Mouse (Mus musculus) liver, embryonic 13.5 days (tissue): ENCODE data around the gene Josd1. TPM values are rescaled to one million over a fixed set of nuclear protein-coding genes. Genes with fewer than 3 reads are reported as not detected.

Experiments
- ATAC-seq: fragments of 200-750 bp; cut with Nextera tagmentation; 2 replicates; pipeline ENCODE4 v1.8.0; 2017; ENCODE audit warnings: low read depth, mild to moderate bottlenecking, moderate number of reproducible peaks, moderate library complexity
- DNase-seq: peaks from one replicate; pipeline ENCODE4 v3.0.0; 2022
- H3K27ac ChIP-seq: fragments of 300-500 bp; sonication (generic); 2 replicates; pipeline ENCODE4 v1.5.1; 2015; ENCODE audit warnings: moderate library complexity, mild to moderate bottlenecking, inconsistent platforms
- H3K27me3 ChIP-seq: fragments of 300-500 bp; sonication (generic); 2 replicates; pipeline ENCODE4 v1.6.1; 2015; ENCODE audit warnings: mild to moderate bottlenecking, inconsistent platforms
- H3K36me3 ChIP-seq: fragments of 300-500 bp; sonication (generic); 2 replicates; pipeline ENCODE4 v1.6.1; 2015; ENCODE audit warnings: mild to moderate bottlenecking, inconsistent platforms
- H3K4me1 ChIP-seq: fragments of 300-500 bp; sonication (generic); replicated peaks from 2 replicates; pipeline ENCODE4 v1.6.1; 2015; ENCODE audit warnings: inconsistent platforms
- H3K4me2 ChIP-seq: fragments of 300-500 bp; sonication (generic); 2 replicates; pipeline ENCODE4 v1.6.1; 2015; ENCODE audit warnings: inconsistent platforms, mild to moderate bottlenecking, moderate library complexity
- H3K4me3 ChIP-seq: fragments of 300-500 bp; sonication (generic); replicated peaks from 2 replicates; pipeline ENCODE4 v1.5.1; 2015; ENCODE audit warnings: mild to moderate bottlenecking, inconsistent platforms
- H3K9ac ChIP-seq: fragments of 300-500 bp; sonication (generic); 2 replicates; pipeline ENCODE4 v1.6.1; 2015; ENCODE audit warnings: mild to moderate bottlenecking, inconsistent platforms
- H3K9me3 ChIP-seq: fragments of 300-500 bp; sonication (generic); replicated peaks from 2 replicates; pipeline ENCODE4 v1.6.1; 2016; ENCODE audit warnings: inconsistent platforms
- WGBS: fragments of 180-500 bp; shearing (Covaris S2); methylation state at CpG from one replicate; pipeline ENCODE4 v1.1.7; 2015; ENCODE audit not compliant: insufficient replicate concordance; 5-methylcytosine and 5-hydroxymethylcytosine counted together
- polyA plus RNA-seq: library from polyadenylated mRNA; unstranded; fragments of >200 nt; fragmentation: Nextera tagmentation; extraction: Ambion mirVana; gene quantifications from 2 replicates; pipeline ENCODE4 v1.2.1, GENCODE M21; 2015

Josd1 gene
- 20.0 and 21.6 TPM in 2 replicates for polyA plus RNA-seq

- H3K9ac ChIP-seq = peak within 1 kb of the TSS; percentile 99
- WGBS = under 1% methylated on average over 72 of the region's 72 CpGs
- no peaks in the 10 kb centered on the region; the same call in 1 of the 2 replicates for H3K36me3 ChIP-seq
Measured at GRCm38 (mm10) chr15:79687646-79688267, at the start of gene Josd1. Gene Josd1, minus strand, starts transcription at chr15:79687919.

DNA sequence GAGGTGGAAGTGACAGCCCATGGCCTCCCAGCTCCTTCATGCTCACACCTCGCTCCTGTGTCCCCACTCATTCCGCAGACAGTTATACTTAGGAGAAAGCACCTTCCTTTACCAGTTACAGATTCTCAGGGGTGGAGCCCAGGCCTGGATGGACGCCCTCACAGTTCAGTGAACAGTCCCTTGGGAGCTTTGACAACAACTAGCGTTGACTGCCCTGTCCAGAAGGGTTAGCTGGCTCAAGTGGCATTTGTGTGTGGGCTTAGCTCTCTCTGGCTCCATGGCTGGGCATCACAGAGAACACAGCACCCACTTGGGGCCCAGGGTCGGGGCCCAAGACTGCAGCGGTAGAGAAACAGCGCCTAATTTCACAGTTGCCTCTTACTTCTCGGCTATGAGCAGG, 46.6 kb upstream of the Josd1 start:
- Histone ChIP-seq H3K4me2 (no peak overlapping the region), H3K9ac (no peak overlapping the region), H3K9me3 (no peaks in the 10 kb centered on the region), H3K4me3 (no peak overlapping the region), H3K4me1 (peaks cover 4% of the 10 kb centered on the region; the same call in 1 of the 2 replicates), H3K36me3 (peaks cover 60% of the 10 kb centered on the region), H3K27me3 (no peaks in the 10 kb centered on the region), H3K27ac (no peak overlapping the region)
- DNase-seq = no peak
- no peak for ATAC-seq
- WGBS = 79% methylated on average over 8 of the region's 8 CpGs

More at GRCm38 (mm10) chr15:79687646-79688267, at the start of gene Josd1:
- peak; percentile 96 for DNase-seq
- peak within 1 kb of the TSS; percentile 87 for H3K4me2 ChIP-seq
- H3K27ac ChIP-seq = peak within 1 kb of the TSS; percentile 97
- H3K4me3 ChIP-seq = peak within 1 kb of the TSS; percentile 91
- no peaks in the 10 kb centered on the region for H3K27me3 ChIP-seq
- peak; percentile 70 for ATAC-seq
- no peaks in the 10 kb centered on the region for H3K9me3 ChIP-seq
- peaks cover 74% of the 10 kb centered on the region for H3K4me1 ChIP-seq

GRCm38 (mm10) chr15:79733640-79734039, 45.9 kb upstream of the Josd1 start:
- Histone ChIP-seq H3K27me3 (no peaks in the 10 kb centered on the region), H3K9me3 (no peaks in the 10 kb centered on the region), H3K4me1 (peaks cover 2% of the 10 kb centered on the region; the same call in 1 of the 2 replicates), H3K4me3 (no peak overlapping the region), H3K27ac (no peak overlapping the region), H3K9ac (no peak overlapping the region), H3K36me3 (peaks cover 62% of the 10 kb centered on the region), H3K4me2 (no peak overlapping the region)
- no peak for ATAC-seq
- DNase-seq = no peak
- 56% methylated on average over 4 of the region's 4 CpGs for WGBS

DNA sequence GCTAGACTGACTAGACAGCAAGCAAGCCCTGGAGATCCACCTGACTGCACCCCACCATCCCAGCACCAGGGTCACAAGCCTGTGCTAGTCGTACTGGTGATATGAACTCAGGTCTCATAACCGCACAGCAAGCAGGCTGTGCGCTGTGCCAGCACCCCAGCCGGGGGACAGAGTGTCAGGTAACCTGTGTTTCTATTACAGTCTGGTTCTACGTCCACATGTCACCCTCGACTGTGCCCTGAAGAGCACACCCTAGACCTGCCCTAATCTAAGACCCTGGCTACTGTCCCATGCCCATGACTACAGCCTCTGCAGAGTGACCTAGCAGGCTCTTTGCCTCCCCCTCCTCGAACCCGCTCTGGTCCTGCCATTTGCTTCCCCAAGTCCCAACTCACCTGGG, 45.5 kb upstream of the Josd1 start:
- H3K4me1 ChIP-seq = peaks cover 2% of the 10 kb centered on the region; the same call in 1 of the 2 replicates
- peaks cover 62% of the 10 kb centered on the region for H3K36me3 ChIP-seq
- no peak for DNase-seq
- no peak overlapping the region for H3K27ac ChIP-seq
- H3K4me2 ChIP-seq = no peak overlapping the region
- H3K27me3 ChIP-seq = no peaks in the 10 kb centered on the region
- no peaks in the 10 kb centered on the region for H3K9me3 ChIP-seq
- ATAC-seq = no peak
- WGBS = 88% methylated on average over 8 of the region's 8 CpGs
- no peak overlapping the region for H3K9ac ChIP-seq
- H3K4me3 ChIP-seq = no peak overlapping the region

- Histone ChIP-seq H3K27me3 (no peaks in the 10 kb centered on the region), H3K9ac (no peak overlapping the region), H3K4me2 (no peak overlapping the region), H3K27ac (no peak overlapping the region), H3K4me3 (no peak overlapping the region), H3K9me3 (no peaks in the 10 kb centered on the region), H3K4me1 (peaks cover 2% of the 10 kb centered on the region; the same call in 1 of the 2 replicates), H3K36me3 (peaks cover 62% of the 10 kb centered on the region)
- DNase-seq = no peak
- 84% methylated on average over 7 of the region's 7 CpGs for WGBS
- ATAC-seq = no peak
Measured at GRCm38 (mm10) chr15:79731554-79731953, 43.8 kb upstream of the Josd1 start.

DNA sequence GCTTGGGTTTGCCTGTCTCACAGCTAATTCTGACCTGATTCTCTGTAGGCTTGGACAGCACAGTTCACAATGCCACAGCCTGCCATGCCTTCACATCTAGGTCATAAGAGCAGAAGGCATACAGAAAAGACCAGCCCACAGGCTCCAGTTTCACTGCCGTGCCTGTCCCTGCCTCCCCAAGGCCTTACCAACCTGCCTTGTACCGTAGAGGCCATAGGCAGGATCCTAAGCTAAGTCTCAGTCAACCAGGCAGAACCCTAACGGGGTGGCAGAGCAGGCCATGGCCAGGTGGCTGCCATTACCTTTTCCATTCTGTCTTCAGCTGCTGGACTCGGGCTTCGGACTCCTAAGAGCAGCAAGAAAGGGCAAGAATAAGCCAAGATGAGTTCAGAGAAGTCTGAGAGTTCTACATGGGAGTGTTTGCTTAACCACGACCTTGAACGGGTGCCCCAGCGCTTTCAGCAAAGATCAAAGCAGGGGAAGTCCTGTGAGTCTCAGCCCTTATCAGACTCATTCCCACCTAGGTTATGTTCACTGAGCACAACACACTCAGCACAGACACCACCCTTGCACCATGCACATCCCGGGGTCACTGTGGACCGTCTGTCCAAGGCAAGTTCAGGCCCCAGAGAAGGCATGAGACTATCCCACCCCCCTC, 41.1 kb upstream of the Josd1 start:
- no peak overlapping the region for H3K27ac ChIP-seq

GRCm38 (mm10) chr15:79728311-79728710, 40.6 kb upstream of the Josd1 start:
- DNase-seq (no peak), ATAC-seq (no peak)
- Histone ChIP-seq H3K9ac (no peak overlapping the region), H3K27ac (no peak overlapping the region), H3K9me3 (no peaks in the 10 kb centered on the region), H3K27me3 (no peaks in the 10 kb centered on the region), H3K4me3 (no peak overlapping the region), H3K4me1 (peaks cover 2% of the 10 kb centered on the region; the same call in 1 of the 2 replicates), H3K4me2 (no peak overlapping the region), H3K36me3 (peaks cover 64% of the 10 kb centered on the region)
- 82% methylated on average over 5 of the region's 5 CpGs for WGBS

More for the DNA sequence above, 41.1 kb upstream of the Josd1 start:
- Histone ChIP-seq H3K36me3 (peaks cover 67% of the 10 kb centered on the region), H3K9me3 (no peaks in the 10 kb centered on the region), H3K4me3 (no peak overlapping the region), H3K4me2 (no peak overlapping the region), H3K4me1 (peaks cover 2% of the 10 kb centered on the region; the same call in 1 of the 2 replicates), H3K9ac (no peak overlapping the region), H3K27me3 (no peaks in the 10 kb centered on the region)
- ATAC-seq (no peak), DNase-seq (no peak)
- WGBS = 70% methylated on average over 10 of the region's 10 CpGs

DNA sequence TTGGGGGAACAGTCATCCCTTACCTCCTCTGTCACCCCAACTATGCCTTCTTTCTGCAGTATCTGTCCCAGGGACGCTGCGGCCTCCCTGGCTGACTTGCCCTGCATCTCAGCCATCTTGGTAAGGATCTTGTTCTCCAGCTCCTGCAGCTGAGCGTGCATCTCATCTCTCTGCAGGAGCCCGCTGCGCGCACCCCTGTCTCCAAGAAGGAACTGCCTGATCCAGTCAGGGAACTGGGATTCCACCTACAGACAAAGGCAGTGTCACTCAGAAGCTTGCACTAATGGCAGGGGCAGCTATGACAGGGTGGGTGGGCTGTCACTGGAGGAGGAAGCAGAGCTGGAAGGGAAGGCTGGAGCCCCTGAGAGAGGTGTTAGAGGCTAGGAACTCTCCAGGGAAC, 40.1 kb upstream of the Josd1 start:
- Histone ChIP-seq H3K4me1 (peaks cover 2% of the 10 kb centered on the region; the same call in 1 of the 2 replicates), H3K4me3 (no peak overlapping the region), H3K9me3 (no peaks in the 10 kb centered on the region), H3K36me3 (peaks cover 59% of the 10 kb centered on the region), H3K9ac (no peak overlapping the region), H3K4me2 (no peak overlapping the region), H3K27ac (no peak overlapping the region), H3K27me3 (no peaks in the 10 kb centered on the region)
- 91% methylated on average over 6 of the region's 6 CpGs for WGBS
- DNase-seq (no peak), ATAC-seq (no peak)

DNA sequence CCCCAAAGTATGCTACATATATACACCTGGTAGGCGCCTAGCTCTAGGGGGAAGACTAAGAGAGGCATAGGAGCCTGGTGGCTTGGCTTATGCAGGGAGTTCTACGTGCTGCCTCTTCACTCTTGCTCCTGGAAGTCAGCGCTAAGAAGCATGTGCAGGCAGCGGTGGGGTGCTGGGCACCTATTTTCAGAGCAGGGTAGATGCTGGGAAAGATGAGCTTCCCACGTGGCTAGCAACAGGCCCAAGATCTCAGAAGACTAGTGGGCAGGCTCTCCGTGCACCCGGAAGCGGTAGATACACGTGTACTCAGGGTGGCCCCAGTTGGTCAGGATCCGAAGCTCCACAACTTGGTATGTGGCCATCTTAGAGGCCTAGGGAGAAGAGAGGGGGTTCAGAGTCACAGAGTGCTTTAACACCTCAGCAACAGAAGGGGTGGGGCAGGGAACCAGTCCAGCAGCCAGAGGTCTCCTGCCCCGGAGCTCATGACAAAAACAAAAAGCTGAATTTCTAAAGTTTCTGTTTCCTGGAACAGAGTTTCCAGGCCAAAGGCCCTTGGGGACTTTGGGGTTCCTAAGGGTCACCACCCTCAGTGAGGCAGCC, 37.6 kb upstream of the Josd1 start:
- DNase-seq (no peak), ATAC-seq (no peak)
- Histone ChIP-seq H3K4me3 (no peak overlapping the region), H3K27me3 (no peaks in the 10 kb centered on the region), H3K4me2 (no peak overlapping the region), H3K27ac (0 out of 2 replicates have a peak overlapping the region, but pooled peaks have one; percentile 14), H3K9ac (no peak overlapping the region), H3K9me3 (no peaks in the 10 kb centered on the region), H3K4me1 (peaks cover 2% of the 10 kb centered on the region; the same call in 1 of the 2 replicates), H3K36me3 (peaks cover 72% of the 10 kb centered on the region)
- 84% methylated on average over 11 of the region's 11 CpGs for WGBS

DNA sequence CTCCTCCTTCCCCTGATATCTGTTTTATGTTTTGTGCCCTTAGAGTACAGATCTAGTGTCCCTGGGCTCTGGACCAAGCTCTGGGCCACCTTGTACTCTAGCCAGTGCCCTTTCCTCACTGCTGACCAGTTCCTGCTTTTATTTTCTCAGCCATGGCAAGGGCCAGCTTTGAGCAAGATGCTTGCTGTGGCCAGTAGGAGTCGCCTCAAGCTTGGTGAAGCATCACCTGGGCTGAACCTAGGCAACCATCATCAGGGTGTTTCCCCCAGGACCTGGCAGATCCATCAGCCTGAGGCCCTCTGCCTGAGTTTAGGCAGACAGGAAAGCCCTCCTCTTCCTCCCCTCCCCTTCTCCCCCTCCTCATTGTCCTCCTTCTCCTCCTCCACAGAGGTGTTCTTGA, 35.7 kb upstream of the Josd1 start:
- Histone ChIP-seq H3K4me3 (no peak overlapping the region), H3K9me3 (no peaks in the 10 kb centered on the region), H3K4me2 (no peak overlapping the region), H3K9ac (no peak overlapping the region), H3K27ac (no peak overlapping the region), H3K27me3 (no peaks in the 10 kb centered on the region), H3K36me3 (peaks cover 75% of the 10 kb centered on the region), H3K4me1 (0 out of 2 replicates have a peak, but pooled peaks cover 2% of the 10 kb centered on the region)
- ATAC-seq = no peak
- no peak for DNase-seq
- 33% methylated on average over 1 of the region's 1 CpGs for WGBS

DNA sequence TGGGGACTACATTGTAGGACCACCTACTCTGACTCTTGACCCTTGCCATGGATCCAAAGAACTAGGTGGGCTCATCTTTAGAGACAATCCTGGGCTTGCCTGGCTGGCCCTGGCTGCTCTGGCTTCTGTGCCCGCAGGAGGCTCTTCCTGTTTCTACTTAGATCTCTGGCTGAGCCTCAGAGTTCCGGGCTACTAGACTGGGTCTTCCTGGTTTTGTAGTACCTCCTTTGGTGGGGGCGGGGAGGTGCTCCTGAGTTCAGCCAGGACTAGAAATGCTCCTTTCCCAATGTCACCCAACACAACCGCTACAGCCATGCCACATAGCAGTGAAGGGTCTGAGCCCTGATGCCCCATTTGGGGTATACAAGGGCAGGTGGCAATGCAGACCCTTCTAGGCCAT, 33.1 kb upstream of the Josd1 start:
- no peak overlapping the region for H3K4me3 ChIP-seq
- ATAC-seq = no peak
- no peak for DNase-seq
- WGBS = 63% methylated on average over 4 of the region's 4 CpGs
- H3K4me1 ChIP-seq = 0 out of 2 replicates have a peak, but pooled peaks cover 2% of the 10 kb centered on the region
- H3K9me3 ChIP-seq = no peaks in the 10 kb centered on the region
- no peaks in the 10 kb centered on the region for H3K27me3 ChIP-seq
- H3K4me2 ChIP-seq = no peak overlapping the region
- no peak overlapping the region for H3K27ac ChIP-seq
- peaks cover 82% of the 10 kb centered on the region for H3K36me3 ChIP-seq
- H3K9ac ChIP-seq = no peak overlapping the region
